Mouse (Mus musculus) kidney, postnatal 10 days (tissue): ENCODE data around the gene Borcs6.
A peak's percentile ranks its signal among the peaks of the same experiment; 100 is the strongest.

Experiments
- DNase-seq: peaks from one replicate; pipeline ENCODE4 v3.0.0; 2021; ENCODE audit warnings: mixed read lengths

Borcs6 gene

DNA sequence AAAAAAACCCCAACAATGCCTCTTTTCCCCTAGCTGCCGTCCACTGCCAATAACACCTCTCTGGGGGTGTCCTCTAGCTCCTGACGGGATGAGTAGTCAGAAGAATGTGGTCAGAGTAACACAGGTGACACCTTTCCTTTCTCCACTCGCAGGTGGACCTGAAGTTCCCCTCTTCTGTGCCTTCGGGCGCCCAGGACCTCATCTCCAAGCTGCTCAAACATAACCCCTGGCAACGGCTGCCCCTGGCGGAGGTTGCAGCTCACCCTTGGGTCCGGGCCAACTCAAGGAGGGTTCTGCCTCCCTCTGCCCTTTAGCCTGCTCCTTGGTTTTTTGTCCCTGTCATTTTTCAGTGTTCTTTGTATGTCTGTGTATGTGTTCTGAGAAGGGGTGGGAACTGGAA, 8.8 kb upstream of the Borcs6 start:
- DNase-seq: no peak

DNA sequence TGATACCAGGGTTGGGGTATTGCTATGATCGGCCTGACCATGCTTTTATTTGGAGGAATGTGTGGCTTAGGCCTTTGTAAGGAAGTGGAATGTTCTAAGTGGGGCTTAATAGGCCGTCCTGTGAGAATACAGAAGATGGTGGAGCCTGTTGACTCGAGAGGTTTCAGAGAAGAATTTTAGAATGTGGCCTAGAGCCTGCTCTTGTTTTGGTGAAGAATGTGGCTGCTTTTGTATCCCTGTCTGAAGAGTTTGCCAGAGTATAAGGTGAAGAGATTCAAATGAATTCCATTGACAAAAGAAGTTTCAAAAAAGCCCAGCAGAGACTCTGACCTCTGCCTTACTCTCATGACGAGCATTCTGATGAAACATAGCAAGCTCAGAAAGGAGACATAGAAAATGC, 7.7 kb upstream of the Borcs6 start:
- no peak for DNase-seq

DNA sequence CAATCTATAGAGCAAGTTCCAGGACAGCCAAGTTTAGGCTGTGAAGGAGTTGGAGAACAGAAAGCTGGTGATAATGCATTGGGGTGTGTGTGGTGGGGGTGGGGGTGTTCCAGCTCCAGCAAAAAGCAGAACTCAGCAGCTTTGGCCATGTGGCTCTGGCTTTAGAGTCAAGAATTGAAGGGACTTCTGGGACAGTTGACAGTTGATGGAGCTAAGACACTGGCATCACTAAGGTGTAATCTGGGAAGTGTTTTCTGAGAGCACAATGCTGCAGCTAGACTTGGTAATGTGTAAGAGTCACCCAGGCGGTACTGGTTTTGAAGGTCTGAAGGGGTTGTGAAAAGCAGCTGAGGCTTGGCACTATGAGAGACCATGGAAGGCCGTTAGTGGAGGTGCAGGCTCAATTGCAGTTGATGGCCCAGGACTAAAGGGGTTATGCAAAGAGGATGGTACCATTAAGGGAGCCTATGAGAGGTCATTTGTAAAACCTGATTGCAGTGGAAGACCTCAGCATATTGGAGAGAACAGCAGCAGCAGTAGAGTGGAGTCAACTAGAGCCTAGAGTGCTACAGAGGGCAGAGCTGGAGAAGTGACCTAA, 6.6 kb upstream of the Borcs6 start:
- DNase-seq: no peak

DNA sequence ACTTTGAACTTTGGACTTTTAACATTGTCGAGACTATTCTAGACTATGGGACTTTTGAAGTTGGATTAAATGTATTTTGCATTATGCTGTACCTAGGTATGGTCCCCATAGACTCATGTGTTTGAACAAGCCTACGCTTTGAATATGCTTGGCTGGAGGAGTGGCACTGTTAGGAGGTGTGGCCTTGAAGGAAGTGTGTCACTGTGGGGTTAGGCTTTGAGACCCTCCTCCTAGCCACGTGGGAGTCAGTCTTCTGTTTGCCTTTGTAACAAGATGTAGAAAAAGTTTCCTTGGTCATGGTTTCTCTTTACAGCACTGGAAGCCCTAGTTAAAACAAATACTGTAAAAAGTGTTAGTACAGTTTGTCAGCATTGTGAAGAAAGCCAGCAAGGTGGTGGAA, 5.7 kb upstream of the Borcs6 start:
- no peak for DNase-seq

DNA sequence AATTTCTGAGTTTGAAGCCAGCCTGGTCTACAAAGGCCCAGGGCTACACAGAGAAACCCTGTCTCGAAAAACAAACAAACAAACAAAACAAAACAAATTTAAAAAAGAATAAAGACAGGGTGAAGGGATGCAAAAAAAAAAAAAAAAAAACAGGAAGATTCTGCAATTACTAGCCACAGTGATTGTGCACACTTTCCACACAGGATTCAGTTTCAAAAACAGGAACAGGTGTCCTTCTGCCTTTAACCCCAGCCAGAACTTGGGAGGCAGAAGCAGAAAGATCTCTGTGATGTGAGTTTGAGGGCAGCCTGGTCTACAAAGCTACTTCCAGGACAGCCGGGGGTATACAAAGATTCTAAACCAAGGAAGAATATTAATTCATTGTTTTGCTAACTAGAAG, 1.3 kb upstream of the Borcs6 start:
- no peak for DNase-seq

DNA sequence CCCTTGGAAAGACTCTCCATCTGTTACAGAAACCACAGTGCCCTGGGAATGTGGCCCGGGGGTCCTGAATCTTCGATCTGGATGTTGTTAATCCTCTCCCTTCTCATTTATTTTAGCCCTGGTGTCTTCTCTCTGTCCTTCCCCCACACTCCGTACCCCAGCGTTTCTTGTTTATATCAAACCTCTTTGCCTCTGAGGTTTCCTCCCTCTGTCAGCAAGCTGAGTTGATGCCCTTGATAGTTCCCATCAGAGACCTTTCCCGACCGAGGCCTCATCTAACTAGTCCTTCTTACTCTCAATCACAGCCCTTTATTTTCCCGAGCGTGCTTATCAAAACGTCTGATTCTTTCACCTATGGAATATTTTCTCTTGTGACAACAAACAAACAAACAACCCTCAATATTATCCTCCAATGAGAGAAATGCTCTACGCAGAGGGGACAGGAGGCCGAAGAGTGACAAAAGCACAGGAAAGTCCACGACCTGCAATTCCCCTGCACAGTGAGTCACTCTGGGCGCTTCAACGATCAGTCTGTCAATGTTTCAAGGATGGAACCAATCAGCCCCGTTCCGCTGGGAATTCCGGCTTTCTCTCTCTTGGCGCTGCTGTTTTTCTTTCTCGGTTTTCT, 674 bp upstream of the Borcs6 start:
- DNase-seq: no peak

DNA sequence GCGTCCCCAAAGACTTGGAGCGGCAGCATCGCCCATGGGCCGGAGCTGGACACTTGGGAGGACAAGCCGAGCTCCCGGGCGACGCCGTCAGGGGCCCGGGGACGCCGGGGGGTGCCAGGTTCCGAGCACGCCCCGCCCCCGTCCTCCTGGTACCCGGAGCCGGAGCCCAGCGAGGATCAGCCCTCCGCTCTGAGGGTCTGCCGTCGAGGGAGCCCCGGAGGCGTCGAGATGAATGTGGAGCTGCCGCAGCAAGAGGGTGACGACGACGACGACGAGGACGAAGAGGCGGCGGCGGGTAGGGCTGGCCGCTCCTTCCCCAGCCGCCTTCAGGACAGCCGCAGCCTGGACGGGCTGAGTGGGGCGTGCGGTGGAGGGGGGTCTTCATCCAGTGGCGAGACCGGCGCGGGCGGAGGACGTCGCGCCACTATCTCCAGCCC, 476 bp downstream of the Borcs6 start:
- DNase-seq: peak; percentile 78

DNA sequence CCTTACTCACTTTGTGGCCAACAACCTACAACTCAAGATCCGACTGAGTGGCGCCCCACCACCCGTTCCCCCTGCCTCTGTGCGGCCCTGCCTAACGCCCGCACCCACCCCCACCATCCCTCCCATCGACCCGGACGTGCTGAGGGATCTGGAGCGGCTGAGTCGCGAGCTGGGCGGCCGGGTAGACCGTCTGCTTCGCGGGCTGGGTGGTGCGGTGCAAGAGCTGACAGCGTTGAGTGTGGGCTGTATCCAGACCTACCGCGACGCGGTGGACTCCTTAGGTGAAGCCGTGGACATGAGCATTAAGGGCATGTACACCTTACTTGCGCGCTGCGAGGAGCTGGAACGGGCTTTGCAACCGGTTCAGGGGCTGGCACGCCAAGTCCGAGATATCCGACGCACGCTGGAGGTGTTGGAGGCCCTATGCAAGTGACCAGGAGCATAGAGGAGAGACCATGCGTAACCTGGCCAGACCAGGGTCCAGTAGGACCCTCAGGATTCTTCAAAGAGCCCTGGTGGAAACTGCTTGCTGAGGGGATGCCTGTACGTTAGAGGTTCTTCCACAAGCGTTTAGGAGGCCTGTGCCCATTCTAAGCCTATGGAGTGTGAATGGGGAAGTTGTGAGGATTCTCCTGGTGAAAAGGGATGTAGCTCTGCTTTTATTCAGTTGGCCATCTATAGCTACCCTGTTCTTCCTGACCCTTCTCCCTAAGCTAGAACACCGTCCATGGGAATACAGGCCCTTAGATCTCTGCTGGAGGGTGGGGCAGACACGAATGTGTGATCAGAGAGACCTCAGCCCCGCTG, 1.1 kb downstream of the Borcs6 start:
- peak; percentile 66 for DNase-seq

DNA sequence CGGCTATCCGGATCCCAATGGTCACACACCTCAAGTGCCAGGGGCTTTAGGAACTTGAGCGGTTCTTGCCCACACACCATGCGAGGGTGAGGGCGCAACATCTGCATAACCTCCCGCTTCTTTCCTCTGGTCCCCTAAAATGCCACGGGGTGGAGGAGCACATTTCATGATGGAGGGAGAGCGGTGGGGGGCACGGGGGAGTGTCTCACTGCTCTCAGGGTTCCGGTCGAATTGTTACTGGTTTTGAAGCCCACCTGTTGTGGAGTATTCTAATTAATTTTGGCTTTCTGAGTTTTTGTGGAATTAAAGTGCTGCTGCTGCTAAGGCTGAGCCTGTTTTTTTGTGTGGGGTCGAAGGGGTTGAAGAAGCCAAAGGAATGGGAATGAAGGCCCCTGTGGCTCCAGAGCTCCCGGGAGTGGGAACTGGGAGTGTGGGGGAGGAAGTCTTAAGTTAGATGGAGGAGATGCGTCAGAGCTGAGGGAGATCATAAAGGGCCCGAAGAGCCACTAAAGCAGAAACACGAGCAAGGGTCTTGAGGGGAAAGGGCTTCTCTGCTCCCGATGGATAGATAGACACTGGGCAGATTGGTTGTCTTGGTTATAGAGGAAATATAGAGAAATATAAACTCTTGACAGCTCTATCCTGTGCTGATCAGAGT, 1.9 kb downstream of the Borcs6 start:
- DNase-seq: no peak

DNA sequence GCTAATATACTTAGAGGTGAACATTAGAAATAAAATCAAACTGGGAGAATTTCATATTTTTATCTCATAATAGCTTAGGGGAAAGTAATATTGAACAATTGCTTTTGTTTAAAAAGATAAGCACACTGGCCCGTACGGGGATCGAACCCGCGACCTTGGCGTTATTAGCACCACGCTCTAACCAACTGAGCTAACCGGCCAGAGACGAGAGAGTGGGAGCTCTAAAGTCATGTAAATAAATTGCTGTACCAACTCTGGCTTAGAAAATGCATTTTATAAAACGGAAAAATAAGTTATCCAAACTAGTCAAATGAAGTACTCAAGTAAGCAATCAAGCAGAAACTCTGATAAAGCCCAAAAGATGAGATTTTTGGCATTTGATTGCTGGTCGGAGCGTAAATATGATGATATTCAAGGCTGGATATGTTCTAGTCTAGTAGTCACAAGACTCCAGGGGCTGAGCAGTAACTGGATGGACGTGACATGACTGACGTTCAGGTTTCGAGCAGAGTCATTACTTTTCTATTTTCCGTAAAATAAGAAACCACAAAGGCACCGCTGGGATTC, 2.8 kb downstream of the Borcs6 start:
- peak; percentile 85 for DNase-seq

DNA sequence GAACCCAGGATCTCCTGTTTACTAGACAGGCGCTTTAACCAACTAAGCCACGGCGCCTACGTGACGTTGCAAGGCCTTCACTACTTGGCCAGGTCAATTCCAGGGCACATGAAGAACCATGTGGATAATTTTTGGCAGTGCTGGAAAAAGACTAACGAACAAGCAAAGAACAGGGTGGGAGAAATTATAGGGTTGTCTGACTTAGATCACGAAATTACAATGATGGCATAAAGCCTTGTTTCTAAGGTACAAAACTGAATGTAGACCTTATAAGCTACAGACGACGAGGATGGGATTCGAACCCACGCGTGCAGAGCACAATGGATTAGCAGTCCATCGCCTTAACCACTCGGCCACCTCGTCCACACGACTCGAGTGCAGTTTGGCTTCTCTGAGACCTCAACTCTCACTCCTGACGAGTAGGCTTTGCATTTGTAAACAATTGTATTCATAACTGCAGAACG, 3.3 kb downstream of the Borcs6 start:
- DNase-seq: peak; percentile 96

DNA sequence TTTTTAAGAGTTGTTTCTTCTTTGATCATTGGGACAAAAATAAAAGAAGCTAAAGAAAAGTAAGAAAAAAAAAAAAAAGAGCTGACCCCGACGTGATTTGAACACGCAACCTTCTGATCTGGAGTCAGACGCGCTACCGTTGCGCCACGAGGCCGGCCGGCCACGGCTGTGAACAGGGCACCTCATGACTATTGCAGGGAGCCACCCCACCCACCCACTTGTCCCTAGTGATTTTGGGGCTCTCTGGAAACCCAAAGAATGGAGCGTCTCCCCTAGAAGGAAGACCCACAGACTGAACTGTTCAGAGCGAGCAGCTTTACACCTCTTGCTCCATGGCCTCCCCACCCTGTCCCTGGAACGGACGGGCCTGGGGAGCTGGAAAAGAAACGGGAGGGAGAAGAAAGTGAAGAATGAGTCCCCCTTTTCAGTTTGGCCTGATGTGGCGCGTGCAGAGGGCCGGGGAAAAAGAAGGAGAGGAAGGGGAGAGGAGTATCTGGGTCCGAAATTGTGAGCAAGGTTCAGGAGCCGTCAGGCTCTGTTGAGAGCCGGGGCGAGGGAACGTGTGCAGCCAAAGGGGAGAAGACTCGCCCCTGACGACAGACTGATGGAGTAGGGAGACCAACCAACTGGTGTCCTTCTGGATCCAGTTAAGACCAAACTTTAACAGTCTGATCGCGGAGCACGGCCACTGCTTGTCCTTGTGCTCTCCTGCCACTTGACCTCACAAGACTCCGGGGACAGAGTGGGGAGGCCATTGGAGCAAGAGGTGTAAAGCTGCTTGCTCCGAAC, 4.1 kb downstream of the Borcs6 start:
- DNase-seq: peak; percentile 92

DNA sequence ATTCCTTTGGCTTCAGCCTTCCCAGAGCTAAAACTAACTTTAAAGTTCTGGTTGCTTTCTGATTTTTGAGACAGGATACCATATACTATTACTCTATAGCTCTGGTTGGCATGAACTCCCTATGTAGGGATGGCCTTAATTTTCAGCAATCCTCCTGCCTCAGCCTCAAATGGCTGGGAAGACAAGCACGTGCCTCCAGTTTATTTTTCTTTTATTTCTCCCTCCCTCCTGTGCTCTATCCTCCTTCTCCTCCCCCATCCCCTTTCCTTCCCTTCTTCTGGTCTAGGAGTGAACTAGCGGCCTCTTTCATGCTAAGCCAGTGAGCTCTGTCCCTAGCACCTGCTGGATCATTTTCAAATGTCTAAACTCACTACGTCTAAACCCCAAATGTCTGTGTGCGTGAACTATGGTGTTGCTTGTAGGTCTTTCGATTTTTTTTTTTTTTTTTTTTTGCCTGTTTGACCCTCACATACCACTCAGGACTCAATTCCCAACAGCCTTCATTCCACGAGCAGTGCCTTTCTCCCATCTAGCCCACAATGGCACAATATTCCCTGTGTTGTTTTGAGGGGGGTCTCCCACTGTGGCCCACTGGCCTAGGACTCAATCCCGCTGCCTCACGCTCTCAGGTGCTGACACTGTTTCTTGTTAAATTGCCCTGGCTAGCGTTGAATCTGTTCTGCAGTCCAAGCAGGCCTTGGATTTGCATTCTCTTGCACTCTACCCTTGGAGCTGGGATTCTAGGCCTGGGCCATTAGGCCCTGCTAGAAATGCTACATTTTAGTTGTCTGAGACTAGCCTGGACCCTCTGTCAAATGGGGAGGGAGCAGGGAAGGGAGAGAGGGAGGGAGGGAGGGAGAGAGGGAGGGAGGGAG, 5.0 kb downstream of the Borcs6 start:
- no peak for DNase-seq

DNA sequence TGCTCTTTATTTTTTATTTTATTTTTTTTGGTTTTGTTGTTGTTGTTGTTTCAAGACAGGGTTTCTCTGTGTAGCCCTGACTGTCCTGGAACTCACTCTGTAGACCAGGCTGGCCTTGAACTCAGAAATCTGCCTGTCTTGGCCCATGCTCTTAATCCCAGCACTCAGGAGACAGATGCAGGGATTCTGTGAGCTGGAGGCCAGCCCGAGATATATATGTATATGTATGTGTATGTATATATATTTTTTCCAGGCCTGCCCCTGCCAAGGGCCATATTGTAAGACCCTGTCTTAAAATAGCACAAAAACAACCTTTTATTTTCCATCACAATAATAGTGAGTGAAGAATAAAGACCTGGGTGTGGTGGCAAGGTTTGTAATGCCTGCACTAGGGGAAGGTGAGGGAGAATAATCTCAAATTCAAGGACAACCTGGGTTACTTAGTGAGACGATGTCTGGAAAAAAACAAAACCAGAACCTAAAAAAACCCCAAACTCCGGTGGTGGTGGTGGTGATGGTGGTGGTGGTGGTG, 5.9 kb downstream of the Borcs6 start:
- no peak for DNase-seq

DNA sequence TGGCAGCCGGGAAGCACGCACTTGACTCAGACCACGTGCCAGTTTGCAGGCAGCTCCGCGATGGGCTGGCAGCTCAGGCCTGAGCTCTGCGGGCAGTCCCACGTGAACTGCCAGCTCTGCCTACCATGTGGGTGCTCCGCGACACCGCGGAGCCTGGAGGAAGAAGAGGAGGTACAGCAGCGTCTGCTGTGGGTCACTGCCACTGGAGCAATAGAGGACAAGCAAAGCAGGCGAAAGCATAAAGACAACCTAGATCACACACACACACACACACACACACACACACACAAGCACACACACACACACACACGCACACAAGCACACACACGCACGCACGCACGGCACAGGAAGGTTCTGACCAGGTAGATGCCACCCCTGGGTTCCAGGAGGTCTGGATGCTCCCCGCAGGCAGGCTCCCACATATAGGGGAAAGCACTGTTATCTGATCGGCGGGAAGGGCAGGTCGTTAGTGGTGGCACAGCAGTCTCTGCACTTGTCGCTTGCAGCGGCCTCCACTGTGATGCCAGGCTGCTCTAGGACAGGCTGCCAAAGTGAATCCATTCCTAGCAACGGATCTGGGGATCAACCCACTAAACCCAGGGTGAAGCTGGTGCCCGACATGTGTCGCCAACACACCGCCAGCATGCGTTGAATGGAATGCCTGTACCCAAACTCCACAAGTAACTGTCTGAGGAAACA, 6.8 kb downstream of the Borcs6 start:
- DNase-seq: peak; percentile 38

DNA sequence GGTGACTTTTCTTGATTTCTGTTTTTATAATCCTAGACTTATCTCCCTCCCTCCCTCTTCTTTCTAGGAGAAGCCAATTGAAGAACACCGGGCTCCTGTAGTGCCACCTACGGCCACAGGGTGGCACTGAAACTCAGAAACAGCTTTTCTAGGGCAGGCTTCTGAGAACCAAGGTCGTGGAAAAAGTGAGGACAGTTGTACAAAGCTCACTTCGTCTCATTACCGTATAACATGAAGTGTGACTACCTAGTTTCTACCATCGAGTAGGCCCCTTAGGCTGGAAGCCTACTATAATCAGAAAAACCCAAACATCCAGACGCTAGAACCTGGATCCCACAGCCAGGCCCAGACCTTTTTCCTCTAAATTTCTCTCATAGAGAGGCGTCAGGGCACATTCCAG, 7.4 kb downstream of the Borcs6 start:
- peak; percentile 93 for DNase-seq

DNA sequence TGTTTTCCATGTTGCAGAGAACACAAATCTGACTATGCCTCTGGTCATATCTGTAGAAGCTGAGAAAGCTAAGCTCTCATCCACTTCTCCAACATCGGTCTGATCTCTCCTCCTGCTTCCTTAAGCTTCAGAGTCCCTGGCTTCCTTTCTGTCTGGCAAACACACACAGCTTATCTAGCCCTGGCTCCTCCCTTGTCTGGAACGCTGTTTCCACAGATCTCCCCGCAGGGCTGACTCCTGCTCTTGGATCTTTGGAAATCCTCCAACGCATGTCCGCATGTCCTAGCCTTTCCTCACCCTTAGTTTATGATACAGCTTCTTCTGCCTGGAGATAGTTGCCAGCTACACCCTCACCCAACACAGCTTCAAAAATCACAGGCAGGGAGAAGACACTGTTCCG, 8.1 kb downstream of the Borcs6 start:
- DNase-seq: no peak

DNA sequence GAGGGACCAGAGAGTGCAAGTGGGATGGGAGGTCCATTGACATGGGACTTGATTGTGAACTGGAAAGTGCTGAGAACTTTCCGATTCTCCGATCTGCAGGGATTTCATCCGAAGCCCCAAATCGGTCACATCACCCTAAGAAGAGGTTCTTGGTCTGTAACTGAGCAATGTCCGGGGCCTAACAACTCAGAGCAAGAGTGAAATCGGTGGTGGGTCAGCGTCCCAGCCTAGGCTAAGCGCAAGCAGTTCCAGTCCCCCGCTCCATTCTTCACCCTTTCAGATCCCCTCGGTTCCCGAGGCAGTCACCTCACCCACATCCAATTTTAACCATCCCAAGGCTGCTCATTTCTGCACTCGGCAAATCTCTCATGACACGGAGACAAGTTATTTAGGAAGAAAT, 10.6 kb downstream of the Borcs6 start:
- DNase-seq: peak; percentile 59

DNA sequence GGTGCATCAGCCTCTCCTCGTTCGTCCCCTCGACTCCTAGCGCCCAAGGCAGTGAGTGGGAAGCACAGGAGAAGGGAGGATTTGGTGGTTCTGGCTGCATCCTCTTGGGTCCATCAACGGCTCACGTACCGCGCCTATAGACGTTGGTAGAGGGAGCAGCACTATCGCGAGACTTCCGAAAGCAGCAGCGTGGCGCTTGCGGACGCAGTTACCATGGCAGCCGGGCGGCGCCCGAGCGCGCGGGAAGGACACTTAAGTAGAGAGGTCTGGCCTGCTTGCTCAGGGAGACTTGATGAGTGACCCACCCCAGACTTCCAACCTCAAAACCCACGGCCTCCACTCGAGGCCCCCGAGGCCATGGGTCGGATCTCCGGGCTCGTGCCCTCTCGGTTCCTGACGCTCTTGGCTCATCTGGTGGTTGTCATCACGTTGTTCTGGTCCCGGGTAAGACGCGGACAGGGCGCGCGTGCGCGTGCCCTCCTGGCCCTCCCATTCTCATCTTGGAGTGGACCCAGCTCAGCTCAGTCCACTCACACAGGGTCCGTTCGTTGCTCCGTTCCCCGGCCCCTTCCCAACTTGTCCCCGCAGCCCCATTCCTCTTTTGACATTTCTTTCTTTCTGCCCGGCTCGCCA, 11.2 kb downstream of the Borcs6 start, which contains the start of gene Tmem107:
TSS of gene Tmem107 (plus strand) at position 217 of the 633 bp plus-strand sequence.
- peak; percentile 97 for DNase-seq

DNA sequence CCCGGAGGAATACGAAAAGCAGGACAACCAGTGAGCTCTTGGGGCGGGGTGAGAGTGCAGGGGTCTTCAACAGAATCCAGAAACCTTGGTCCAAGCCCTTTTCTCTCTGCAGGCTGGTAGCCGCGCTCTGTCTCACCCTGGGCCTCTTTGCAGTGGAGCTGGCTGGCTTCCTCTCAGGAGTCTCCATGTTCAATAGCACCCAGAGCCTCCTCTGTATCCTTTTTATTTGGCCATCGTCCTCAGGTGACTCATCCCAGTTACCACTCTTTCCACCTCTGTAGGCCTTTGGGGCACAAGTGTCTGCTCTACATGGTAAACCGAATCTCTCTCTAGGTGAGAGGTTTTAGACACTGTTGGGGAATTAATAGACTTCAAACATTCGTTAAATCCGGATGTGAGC, 11.7 kb downstream of the Borcs6 start:
- no peak for DNase-seq
